Mouse (Mus musculus) adrenal gland, postnatal 10 days (tissue): ENCODE results near the gene Tmem26. TPM values are rescaled to one million over a fixed set of nuclear protein-coding genes. Genes with fewer than 3 reads are reported as not detected.

Experiments used
- DNase-seq: peaks from one replicate; pipeline ENCODE4 v3.0.0; 2021; ENCODE audit warnings: mixed read lengths
- total RNA-seq, 2 experiments: library from RNA; stranded (reverse); gene quantifications; 2 replicates each; pipeline ENCODE4 v1.2.3; 2021

Gene Tmem26
- total RNA-seq, 2 experiments from 2014 or later, result 7.2 to 7.5 TPM

- no peak for DNase-seq
These were observed 27.5 kb downstream of the Tmem26 start for GRCm38 (mm10) chr10:68750921-68751320.

- peak; percentile 58 for DNase-seq
These were observed 35.8 kb downstream of the Tmem26 start for GRCm38 (mm10) chr10:68759238-68759637.

GRCm38 (mm10) chr10:68759789-68760188 is 36.3 kb downstream of the Tmem26 start:
- no peak for DNase-seq

- DNase-seq, result no peak
These were observed 57.8 kb downstream of the Tmem26 start for GRCm38 (mm10) chr10:68781067-68781868.

- no peak for DNase-seq
These were observed 59.3 kb downstream of the Tmem26 start for GRCm38 (mm10) chr10:68782724-68783123.

GRCm38 (mm10) chr10:68783856-68784255 is 60.4 kb downstream of the Tmem26 start:
- no peak for DNase-seq

- DNase-seq, result no peak
These were observed 61.0 kb downstream of the Tmem26 start for GRCm38 (mm10) chr10:68784463-68784862.

- DNase-seq, result peak; percentile 46
These were observed 72.0 kb downstream of the Tmem26 start for GRCm38 (mm10) chr10:68795466-68795865.

- peak; percentile 10 for DNase-seq
These were observed 76.4 kb downstream of the Tmem26 start for GRCm38 (mm10) chr10:68799883-68800282.

- no peak for DNase-seq
These were observed 76.9 kb downstream of the Tmem26 start for GRCm38 (mm10) chr10:68800339-68800738.

GRCm38 (mm10) chr10:68806328-68806727 is 82.9 kb downstream of the Tmem26 start:
- DNase-seq, result no peak

- no peak for DNase-seq
These were observed 87.5 kb downstream of the Tmem26 start for GRCm38 (mm10) chr10:68810958-68811357.

- DNase-seq, result no peak
These were observed 89.3 kb downstream of the Tmem26 start for GRCm38 (mm10) chr10:68812699-68813098.

- no peak for DNase-seq
These were observed 93.8 kb downstream of the Tmem26 start for GRCm38 (mm10) chr10:68817281-68817680.

GRCm38 (mm10) chr10:68818065-68818759 is 94.8 kb downstream of the Tmem26 start:
- no peak for DNase-seq

- DNase-seq, result no peak
These were observed 101.1 kb downstream of the Tmem26 start for GRCm38 (mm10) chr10:68824519-68824918.

Other genes with a start within 250 kb of the Tmem26 start
- 1 to 10 TPM; 6.8 to 7.0 TPM for gene Cabcoco1, start 181.8 kb upstream of the Tmem26 start, total RNA-seq